Mouse (Mus musculus) splenic B cell, adult 2 months (primary cell): Measurements from ENCODE around the gene Chdh.
A peak's percentile ranks its signal among the peaks of the same experiment; 100 is the strongest.

Experiments
- DNase-seq: peaks from one replicate; pipeline ENCODE4 v3.0.0-alpha.2; 2011; ENCODE audit warnings: low read depth, low spot score
- H3K27me3 ChIP-seq: 2 replicates; pipeline ENCODE4 v1.6.1; 2012; ENCODE audit warnings: mild to moderate bottlenecking, low read length, moderate library complexity, mixed read lengths; ENCODE audit not compliant: control insufficient read depth, poor library complexity, insufficient read depth, severe bottlenecking
- H3K36me3 ChIP-seq: 2 replicates; pipeline ENCODE4 v1.6.1; 2012; ENCODE audit warnings: mild to moderate bottlenecking, low read length, moderate library complexity, mixed read lengths; ENCODE audit not compliant: control insufficient read depth, poor library complexity, insufficient read depth, severe bottlenecking

Chdh gene

GRCm38 (mm10) chr14:30008733-30009575 is at the start of gene Chdh, which contains the start of gene Il17rb:
Gene Chdh, plus strand, starts transcription at chr14:30009023.
Gene Il17rb, minus strand, starts transcription at chr14:30008896.
- H3K27me3 ChIP-seq, result no peaks in the 10 kb centered on the region
- H3K36me3 ChIP-seq, result no peaks in the 10 kb centered on the region
- DNase-seq, result no peak

- peak; percentile 20 for DNase-seq
Observed at GRCm38 (mm10) chr14:29967611-29968010, 41.2 kb upstream of the Chdh start.

DNA sequence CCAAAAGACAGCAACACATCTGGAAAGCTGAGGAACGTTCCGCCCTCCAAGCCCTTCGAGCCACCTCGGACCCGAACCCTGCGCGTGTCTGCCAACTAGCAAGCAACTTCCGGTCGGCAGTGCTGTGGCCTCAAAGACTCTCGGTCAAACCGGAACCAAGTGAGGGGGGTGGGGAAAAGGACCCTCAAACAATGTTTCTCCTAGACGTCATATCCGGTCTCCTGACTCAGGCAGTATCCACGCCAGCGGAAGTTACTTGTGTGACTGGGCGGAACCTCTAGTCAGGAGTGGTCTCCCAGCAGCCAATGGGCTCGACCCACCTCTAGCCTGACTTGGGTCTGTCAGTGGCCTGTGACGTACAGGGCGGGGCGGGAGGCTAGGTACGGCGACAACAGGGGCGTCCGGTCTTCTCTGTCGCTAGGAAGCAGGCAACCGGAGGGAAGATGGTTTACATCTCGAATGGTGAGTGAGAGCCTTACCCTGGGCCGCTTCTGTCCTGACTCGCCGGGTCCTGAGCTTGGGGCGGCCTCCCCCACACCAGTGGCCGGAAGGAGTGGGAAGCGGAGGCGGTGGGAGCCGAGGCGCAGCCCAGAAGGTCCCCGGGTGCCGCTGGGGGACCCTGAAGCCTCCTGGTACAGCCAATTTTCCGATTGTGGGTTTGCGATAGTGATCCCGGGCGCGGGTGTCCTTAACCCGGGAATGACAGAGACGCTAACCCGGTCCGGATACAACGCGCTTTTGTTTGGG is 40.6 kb upstream of the Chdh start, which contains the start of gene Selenok:
Selenok (plus strand) TSS at position 234 of the 747 bp plus-strand sequence.
- peak; percentile 99 for DNase-seq
- peaks cover 10% of the 10 kb centered on the region for H3K36me3 ChIP-seq
- H3K27me3 ChIP-seq, result no peaks in the 10 kb centered on the region

More at GRCm38 (mm10) chr14:29967611-29968010, 41.2 kb upstream of the Chdh start:
- Histone ChIP-seq H3K27me3 (no peaks in the 10 kb centered on the region), H3K36me3 (peaks cover 7% of the 10 kb centered on the region)

GRCm38 (mm10) chr14:29971446-29971845 is 37.4 kb upstream of the Chdh start:
- DNase-seq, result no peak
- Histone ChIP-seq H3K27me3 (no peaks in the 10 kb centered on the region), H3K36me3 (peaks cover 13% of the 10 kb centered on the region)

DNA sequence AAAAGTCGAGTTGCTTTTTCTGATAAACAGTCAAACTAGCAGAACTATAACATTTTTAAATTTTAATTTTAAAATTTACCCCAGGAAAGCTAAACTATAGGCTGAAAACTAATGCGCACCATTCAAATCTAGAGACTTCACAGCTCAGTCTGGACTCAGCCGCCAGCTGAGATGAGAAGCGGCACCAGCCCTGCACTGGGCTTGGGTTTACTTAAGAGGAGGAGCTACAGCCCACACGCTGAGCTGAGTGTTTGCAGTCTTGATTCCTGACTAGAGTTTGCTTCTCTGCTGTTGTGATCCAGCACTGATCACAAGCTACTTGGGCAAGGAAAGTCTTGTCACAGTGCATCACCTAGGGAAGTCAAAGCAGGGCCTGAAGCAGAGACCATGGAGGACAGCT is 36.8 kb upstream of the Chdh start:
- Histone ChIP-seq H3K36me3 (peaks cover 13% of the 10 kb centered on the region), H3K27me3 (no peaks in the 10 kb centered on the region)
- DNase-seq, result no peak

- DNase-seq, result no peak
- Histone ChIP-seq H3K36me3 (peaks cover 9% of the 10 kb centered on the region), H3K27me3 (no peaks in the 10 kb centered on the region)
Observed at GRCm38 (mm10) chr14:29976927-29977326, 31.9 kb upstream of the Chdh start.

DNA sequence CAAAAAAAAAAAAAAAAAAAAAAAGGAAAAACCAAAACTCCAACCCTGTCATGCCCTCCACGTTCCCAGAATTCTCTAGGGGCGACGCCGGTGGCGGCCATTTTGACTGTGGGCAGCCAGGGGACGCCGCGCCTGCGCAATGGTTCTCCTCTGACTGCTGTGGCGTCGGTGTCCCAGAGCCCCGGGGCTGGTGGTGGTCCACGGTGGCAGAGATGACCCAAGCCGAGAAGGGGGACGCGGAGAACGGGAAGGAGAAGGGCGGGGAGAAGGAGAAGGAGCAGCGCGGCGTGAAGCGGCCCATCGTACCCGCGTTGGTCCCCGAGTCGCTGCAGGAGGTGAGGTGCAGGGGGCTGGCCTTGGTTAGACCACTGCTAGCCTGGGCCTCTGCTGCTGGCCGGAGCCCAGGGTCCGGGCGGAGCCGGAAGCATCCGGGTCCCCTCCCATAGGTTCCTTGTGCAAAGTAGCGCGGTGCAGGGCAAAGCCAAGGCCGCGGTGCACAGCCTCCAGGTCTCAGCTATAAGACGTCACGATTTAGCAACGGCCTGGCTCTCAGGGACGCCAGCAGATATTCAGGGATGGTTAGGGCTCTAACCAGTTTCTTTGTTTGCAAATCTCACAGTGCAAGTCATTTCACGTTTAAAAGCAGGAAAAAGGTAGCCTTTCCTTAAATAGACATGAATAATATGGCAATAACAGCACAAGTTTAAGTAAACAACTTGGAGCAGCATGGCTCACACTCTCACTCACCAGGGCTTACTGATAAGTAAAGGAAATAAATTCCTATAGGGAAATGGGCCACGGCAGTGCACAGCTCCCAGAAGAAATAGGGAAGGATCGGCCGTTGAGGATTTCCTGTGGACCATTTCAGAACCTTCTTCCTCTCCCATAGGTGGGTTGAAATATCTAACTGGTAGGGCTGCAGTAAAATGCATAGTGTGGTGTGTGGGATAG is 30.3 kb upstream of the Chdh start, which contains the start of gene Actr8:
Actr8 (plus strand) TSS at position 84 of the 951 bp plus-strand sequence.
- no peaks in the 10 kb centered on the region for H3K27me3 ChIP-seq
- DNase-seq, result peak; percentile 82
- H3K36me3 ChIP-seq, result peaks cover 2% of the 10 kb centered on the region

DNA sequence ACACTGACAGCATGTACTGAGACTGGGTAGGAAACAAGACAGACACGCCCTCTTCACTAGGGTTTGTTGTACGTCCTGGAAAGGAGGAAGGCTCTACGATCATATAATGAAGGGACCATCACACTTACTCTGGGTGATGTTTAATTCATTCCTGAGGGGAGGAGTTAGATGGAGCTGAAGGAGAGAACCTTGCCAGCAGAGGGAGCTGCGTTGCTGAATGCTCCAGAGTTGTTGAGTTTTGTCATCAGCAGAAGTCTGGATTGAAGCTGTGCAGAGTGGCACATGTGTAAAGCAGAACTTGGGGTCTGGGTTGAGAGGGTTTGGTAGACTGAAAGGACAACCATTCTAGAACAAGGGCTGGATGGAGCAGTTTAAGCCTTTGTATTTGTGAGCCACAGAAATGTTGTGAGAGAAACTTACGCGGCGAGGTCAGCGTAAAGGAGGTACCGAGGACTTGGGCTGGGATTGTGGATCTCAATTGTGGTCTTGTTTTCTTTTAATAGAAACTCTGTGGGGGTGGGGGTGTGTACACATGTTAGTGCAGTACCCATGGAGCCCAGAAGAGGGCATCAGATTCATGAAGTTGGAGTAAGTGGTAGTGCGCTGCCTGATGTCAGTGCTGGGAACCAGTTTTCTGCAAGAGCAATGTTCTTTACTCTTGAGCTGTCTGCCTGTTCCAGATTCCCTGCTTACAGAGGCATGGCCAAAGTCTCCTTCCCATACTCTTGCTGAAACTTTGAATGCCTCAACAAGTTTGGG is 28.2 kb upstream of the Chdh start:
- peaks cover 2% of the 10 kb centered on the region; the same call in 1 of the 2 replicates for H3K36me3 ChIP-seq
- no peaks in the 10 kb centered on the region for H3K27me3 ChIP-seq
- DNase-seq, result peak; percentile 66

DNA sequence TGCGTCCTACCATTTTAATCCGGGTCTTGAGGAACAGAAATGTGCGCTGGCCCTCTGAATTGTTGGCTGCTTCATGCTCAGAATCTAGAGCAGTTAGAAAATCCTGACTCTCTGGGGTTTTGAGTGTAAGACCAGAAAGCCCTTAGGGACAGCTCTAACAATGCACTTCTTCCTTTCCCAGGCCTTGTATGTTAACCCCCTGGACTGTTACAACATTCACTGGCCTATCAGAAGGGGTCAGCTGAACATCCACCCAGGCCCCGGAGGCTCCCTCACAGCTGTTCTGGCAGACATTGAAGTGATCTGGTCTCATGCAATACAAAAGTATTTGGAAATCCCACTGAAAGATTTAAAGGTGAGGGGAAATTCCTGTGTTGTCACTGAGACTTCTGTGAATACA is 22.7 kb upstream of the Chdh start:
- DNase-seq, result no peak
- Histone ChIP-seq H3K36me3 (peaks cover 5% of the 10 kb centered on the region), H3K27me3 (no peaks in the 10 kb centered on the region)

- DNase-seq, result no peak
- no peaks in the 10 kb centered on the region for H3K27me3 ChIP-seq
- peaks cover 11% of the 10 kb centered on the region for H3K36me3 ChIP-seq
Observed at GRCm38 (mm10) chr14:29987276-29987675, 21.5 kb upstream of the Chdh start.

DNA sequence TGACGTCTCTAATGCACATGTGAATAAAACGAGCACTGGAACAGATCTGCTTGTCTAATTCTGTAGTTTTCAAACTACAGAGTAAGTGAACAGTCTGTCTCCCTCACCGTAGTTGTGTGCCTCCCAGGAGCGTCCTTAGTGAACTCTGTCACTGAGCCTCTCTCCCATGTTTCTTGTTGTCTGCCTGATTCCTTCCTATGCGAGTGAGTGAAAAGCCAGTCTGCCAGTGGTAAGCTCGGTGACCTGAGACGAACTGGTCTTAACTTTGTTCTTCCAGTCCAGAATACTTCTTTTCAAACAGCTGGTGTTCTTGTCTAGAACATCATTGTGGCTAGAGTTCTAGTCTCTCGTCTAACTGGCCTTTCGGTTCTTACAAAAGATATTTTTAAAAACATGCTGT is 21.1 kb upstream of the Chdh start:
- Histone ChIP-seq H3K27me3 (no peaks in the 10 kb centered on the region), H3K36me3 (peaks cover 11% of the 10 kb centered on the region)
- no peak for DNase-seq

GRCm38 (mm10) chr14:29988337-29988736 is 20.5 kb upstream of the Chdh start:
- H3K36me3 ChIP-seq, result peaks cover 11% of the 10 kb centered on the region
- no peak for DNase-seq
- H3K27me3 ChIP-seq, result no peaks in the 10 kb centered on the region

- DNase-seq, result no peak
- Histone ChIP-seq H3K36me3 (peaks cover 8% of the 10 kb centered on the region), H3K27me3 (no peaks in the 10 kb centered on the region)
Observed at GRCm38 (mm10) chr14:29994976-29995375, 13.8 kb upstream of the Chdh start.
